Mouse (Mus musculus): Measurements from ENCODE around the gene Rhbg.

The Rhbg gene

DNA sequence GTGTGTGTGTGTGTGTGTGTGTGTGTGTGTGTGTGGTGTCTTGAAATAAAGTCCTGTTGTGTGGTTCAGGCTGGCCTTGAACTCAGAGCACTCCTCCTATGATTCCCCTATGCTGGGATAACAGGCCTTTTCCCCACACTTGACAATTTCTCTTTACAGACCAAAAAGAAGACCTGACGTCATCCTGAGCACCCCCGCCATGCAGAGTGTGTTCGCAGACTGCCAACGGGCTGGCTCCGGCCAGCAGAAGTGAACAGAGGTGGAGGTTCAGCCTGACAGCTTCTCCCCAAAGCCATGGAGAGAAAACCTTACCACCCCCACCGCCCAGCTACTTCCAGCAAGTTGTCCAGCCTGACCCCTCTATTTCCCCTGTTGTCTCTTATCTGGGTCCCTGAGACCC, 25.0 kb downstream of the Rhbg start:
- no peak for DNase-seq (ENCODE audit: low spot score in 2 of 2)

DNA sequence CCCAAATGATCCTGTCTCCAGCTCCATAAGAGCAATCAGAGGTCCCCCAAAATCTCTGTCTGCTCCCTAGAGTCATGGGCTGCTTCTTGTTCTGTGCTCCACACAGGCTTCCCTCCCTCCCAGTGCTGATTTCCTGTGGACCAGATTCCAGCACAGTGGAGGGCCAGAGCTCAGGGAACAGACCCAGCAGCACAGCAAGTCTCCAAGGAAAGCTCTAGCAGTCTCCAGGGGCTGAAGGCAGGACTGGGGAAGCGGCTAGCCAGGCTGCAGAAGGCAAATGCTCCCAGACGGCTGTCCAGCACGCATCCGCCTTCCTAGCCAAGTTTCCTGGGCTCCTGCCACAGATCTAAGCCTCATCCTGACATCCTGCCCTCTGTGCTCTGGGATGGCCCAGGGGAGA, 25.6 kb downstream of the Rhbg start:
- DNase-seq (ENCODE audit: low spot score in 2 of 2), result no peak

DNA sequence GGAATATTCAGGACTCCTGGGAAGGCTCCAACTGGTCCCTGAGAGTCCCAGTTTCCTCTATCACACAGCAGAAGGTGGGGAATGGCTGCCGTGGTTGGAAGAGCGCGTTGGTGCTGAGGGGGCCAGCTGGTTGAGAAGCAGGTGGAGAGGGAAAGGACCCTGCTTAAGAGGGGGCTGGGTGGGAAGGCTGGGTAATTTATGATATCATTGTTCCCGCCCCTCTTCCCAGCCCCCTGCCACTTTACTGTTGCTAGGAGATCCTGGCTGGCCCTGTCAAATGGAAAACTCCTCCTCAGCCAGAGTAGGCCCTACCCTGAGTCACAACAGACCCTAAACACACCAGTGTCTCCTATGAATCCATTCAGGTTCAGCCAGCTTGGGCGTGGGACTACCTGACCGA, 26.5 kb downstream of the Rhbg start:
- no peak for DNase-seq (ENCODE audit: low spot score in 2 of 2)

DNA sequence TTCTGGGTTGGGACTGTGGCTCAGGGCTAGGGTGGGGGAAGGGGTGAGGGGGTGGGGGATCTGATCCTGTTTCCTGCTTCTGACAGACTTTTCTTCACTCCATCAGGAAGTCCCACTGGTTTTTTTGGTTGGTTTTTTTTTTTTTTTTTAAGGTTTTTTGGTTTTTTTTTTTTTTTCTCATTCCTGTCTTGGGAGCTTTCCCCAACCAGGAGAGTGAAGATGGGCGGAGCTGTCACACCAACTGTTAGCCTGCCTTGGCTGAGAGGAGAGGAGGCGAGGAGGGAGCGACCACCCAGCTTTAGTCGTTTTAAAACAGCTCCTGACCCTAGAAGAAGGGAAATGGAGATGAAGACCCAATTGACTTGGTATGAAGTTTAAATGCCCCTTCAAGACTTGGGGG, 27.2 kb downstream of the Rhbg start:
- no peak for DNase-seq (ENCODE audit: low spot score in 2 of 2)

DNA sequence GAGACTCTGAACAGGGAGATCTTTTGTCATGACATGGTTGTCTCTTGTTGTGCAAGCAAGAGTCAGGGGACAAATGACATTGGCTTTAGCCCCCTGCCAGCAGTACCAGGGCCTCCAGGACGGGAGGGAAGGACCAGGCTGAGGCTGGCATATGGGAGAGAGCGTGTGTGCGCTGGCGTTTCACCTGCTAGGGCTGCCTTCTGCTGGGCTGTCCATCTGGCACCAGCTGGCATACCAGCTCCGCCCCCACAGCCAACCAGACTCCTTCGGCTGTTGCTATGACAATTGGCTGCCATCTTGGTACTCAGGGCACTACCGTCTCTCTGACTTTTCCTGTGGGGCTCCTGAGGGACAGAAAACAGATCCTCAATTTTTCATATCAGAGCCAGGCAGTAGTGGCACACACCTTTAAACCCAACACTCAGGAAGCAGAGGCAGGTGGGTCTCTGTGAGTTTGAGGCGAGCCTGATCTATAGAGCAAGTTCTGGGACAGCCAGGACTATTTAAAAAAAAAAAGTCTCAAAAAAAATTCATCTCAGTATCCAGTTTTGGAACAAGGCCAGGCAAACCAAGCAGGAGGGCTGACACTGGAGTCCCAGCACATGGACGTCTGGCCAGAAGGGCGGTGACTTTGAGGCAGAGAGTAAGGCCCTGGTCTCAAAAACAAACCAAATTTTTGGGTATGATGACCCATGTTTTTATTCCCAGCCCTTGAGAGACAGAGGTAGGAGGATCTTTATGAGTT, 28.2 kb downstream of the Rhbg start:
- DNase-seq (ENCODE audit: low spot score in 2 of 2), result no peak

DNA sequence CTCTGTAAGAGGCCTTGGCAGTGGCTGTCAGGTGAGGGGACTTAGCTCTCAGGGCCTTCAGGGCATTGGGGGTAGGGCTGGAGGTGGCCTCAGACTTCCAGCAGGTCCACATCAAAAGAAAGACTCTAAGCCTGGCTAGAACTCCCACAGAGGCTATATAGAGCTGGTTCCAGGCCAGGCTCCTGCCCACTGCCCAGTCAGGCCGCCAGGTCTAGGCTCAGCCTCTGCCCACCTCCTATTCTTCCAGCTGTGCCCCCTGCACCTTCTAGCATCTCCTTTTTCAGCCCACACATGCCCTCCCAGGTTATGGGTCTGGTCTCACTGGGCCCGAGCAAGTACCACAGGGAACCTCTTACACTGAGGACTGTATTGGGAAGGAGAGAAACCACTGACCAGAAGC, 29.6 kb downstream of the Rhbg start:
- DNase-seq (ENCODE audit: low spot score in 2 of 2), result no peak

DNA sequence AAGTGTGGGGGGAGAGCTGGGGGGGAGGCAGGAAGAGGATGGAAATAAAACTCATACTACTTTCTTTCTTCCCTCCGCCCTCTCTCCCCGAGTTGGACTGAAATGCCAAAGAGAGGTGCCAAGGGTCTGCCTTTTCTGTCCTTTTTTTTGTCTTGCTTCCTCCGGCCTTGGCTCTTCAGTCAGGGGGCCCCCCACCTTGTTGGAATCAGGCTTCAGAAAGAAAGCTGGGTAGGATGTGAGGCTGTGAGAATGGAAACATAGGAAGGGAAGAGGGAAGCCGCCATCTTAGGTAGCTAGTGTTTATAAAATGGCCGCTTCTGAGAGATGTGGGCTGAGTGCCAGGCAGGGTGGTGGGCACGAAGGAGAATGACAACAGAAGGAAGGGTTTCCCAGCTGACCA, 32.1 kb downstream of the Rhbg start:
- no peak for DNase-seq (ENCODE audit: low spot score in 2 of 2)

DNA sequence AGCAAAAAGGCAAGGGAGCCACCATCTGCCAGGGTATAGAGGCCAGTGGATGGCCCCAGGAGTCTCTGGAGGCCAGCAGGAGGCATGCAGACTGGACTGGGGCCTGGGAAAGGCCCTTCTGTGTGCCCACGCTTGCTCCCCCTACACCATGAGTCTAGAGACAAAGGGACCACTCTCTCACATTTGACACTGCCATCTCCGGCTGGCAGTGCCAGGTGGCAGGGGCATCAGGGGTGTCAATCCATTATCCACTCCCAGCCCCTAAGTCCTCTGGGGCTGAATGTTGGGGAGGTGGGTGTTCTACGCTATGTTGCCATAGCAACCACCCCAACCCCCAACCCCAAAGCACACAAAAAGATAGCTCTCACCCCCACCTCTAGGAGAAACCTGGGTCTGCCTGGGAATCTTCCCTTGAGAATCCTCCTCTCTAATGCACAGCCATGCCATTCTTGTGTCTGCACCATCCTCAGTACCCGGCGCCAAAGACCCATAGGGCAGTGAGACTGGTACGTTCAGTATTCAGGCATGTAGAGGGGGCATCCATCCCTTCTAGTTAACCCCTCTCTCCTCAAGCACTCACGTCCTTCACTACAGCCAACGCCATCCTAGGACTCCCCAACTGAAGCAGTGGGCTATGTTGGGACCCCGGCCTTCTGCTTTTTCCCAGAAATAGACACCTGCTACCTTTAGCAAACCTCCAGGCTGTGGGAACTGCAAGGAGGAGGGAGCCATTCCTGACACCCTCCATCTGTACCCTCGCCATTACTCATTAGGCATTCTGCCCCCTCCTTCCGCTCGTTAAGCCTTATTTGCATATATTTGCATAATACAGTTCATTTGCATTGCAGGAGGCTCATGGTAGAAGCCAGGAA, 32.8 kb downstream of the Rhbg start:
- DNase-seq (ENCODE audit: low spot score in 2 of 2), result no peak

DNA sequence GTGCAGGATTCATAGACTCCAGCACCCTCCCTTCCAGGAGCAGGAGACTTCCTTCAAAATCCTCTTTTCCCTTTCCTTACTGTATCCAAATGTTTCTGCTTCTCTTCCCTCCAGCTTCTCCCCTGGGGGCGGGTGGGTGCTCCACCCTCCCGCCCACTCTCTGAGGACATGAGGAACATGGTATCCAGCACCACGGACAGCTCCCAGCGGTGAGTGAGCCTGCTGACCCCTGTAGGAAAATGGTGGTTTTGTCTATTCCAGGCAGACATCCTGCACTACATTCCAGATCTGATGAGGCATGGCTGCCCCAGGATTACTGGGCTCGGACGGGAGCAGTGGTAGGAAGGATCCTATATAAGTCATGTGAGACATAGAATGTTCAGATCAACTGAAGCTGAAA, 33.7 kb downstream of the Rhbg start:
- DNase-seq (ENCODE audit: low spot score in 2 of 2), result no peak

DNA sequence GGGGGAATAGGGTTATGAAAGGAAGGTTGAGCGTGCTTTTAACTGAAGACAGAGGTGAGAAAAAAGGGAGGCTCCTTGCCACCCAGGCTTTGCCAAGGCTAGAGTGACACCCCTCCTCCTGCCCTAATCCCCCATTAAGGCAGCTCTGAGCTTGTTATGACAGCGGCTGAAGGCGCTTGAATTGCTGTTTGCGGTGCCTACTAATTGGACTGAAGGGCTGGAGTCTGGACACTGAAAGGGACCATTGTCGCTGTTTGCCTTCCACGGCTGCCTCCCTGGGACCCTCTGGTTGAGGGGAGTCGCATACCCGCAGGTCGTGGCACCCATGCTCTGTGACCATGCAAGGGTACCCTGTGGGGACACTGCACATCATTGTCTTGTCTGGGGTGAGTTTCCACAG, 34.6 kb downstream of the Rhbg start:
- no peak for DNase-seq (ENCODE audit: low spot score in 2 of 2)

DNA sequence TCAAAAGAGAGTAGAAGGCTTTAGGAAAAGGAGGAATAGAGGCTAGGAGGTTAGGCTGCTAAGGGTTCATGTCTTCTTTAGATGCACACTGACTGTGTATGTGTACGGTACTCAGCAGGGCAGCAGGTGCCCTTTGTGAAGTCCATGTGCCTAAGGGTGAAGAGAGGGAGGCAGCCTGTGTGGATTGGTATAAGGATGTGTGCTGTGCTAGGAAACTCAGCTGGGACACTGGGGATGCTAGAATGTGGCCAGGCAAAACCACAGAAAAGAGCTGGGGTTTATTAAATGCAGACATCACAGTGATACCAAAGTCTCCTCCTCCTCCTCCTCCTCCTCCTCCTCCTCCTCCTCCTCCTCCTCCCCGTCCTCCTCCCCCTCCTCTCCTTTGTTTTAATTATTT, 36.8 kb downstream of the Rhbg start:
- no peak for DNase-seq (ENCODE audit: low spot score in 2 of 2)

DNA sequence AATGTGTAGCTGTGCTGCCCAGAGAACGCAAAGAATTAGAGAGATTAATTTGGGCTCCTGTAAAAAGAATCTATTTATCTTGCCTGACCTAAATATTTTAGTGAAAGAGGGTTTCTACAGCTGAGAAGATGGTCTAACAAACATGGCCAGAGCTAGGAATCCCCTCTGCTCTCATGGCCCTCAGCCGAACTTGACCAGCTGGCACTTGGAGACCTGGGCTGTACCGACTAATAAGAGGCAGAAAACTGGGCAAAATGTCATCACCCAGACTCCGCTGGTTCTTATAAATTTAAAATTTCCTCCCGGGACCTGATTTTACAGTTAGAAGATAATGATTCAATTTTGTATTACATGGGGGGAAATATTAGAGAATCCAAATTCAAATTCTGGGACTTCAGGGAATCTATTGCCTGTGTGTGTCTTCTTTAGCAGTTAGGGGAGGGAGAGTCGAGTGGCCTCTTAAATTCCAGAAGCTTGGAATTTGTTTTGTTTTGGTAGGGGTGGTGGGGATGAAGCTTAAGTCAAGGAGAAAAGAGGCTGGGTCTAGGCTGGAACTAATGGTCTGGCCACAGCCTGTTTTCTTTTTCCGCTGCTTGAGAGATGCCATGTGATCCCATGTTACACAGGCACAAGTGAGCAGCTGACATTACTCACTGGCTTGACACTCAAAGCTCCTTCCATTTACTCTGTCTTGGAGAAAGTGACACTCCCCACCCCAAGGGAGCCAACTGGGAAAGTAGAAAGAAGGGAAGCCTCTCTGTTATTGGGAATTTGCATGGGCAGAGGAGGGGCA, 37.8 kb downstream of the Rhbg start:
- DNase-seq (ENCODE audit: low spot score in 2 of 2), result no peak

DNA sequence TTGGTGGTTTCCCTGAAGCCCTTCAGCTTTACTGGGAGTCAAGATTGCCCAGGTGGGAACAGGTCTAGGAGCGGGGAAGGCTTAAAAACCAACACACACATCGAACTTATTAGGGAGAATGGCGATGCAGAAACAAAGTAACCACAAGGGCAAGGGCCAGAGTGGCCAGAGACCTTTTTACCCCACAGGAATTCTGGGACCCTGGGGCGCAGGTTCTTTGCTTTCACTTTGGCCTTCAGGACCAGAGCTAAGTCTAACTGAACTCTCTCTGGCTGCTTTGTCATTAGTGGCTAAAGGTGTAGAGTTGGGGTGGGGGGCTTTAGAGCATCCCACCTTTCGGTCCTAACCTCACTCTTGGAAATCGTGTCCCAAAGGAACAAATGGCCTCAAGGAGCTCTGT, 38.4 kb downstream of the Rhbg start:
- no peak for DNase-seq (ENCODE audit: low spot score in 2 of 2)

DNA sequence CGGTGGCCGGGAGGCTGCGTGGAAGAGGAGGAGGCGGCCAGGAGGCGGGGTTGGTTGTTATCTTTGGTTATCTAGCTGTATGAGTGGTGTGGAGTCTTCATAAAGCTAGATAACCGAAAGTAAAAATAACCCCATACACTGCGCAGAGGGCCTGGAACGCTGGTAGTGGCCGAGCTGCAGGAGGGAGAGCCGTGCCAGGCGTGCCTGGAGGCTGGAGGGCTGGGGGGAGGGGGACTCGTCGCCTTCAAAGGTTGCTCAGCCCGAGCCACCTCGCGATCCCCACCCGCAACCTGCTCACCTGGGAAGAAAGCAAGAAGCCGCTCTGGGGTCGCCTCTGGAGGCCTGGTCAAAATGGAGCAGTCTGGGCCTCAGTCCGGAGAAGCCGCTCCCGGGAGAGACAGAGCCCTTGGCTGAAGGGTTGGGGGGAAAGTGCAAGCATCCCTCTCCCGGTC, 38.9 kb downstream of the Rhbg start:
- DNase-seq (ENCODE audit: low spot score in 2 of 2), result no peak

DNA sequence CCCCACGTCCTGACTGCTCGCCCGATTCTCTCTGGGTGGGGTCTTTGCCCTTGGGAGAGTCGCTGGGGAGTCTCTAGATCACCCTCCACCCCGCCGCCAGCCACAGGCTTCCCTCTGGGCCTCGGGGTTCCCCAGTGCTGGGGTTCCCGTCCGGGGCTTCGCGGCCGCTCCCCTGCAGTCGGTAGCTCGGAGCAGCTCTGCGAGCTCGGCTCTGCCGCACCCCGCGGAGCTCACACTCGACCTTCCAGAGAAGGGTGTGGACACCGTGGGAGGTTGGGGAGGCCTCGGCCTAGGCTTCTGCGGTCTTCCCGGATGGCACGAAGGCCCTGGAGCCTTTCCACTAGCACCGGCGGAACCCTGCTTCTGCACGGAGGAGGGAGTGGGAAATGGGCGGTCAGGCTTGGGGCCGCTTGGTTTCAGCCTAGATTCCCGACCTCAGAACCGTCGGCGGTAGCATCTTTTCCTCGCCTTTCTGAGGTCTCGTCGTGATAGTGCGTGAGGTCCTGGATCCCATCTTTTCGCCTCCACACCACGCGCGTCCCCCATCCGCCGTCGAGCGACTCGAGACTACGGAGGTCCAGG, 39.4 kb downstream of the Rhbg start:
- DNase-seq (ENCODE audit: low spot score in 2 of 2), result no peak

DNA sequence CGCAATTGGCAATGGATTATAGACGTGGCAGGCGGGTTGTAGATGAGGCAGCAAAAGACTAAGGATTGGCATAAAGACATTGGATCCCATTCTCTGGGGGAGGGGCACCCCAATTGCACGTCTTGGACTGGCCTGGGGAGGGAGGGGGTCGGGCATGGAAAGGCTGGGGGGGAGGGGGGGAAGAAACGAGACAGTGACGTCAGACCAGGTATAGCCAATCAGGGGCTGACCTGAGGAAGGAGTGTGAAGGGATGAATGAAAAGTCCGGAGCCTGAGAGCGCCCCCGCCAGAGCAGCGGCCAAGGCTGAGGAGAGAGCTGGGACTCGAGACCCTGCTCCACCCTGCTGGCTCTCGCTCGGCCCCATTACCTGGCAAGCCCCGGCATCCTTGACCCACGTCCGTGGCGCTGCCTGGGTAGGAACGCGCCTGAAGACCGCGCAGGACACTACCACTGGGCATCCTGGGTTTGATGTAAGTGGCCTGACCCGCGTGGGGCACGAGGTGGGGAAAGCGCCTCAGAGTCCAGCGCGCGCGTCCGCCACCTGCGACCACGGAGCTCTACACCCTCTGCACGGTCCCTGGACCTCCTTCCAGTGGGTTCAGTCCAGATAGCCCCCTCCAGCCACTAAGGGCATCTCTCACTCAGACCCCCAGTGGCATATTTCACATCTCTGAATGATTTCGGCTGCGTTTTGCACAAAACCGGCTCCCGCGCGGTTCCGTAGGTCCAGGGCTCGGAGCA, 40.1 kb downstream of the Rhbg start:
- DNase-seq (ENCODE audit: low spot score in 2 of 2), result no peak

DNA sequence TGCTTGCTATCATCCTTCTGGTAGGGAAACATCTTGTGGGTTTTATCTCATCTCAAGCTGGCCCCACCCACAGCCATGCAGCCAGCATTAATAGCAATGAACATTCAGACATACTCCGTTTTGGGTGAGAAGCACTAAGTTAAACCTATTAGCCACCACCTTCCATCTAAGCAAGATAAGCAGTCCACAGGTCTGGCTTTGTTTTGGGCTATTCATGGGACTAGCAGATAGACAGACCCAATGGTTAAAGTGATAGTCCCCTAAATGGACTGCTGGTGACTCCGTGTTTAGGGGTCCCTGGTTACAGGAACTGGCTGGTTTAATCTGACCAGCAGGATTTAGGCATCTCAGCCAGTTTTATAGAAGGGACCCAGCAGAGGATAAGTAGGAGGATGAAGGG, 41.5 kb downstream of the Rhbg start:
- DNase-seq (ENCODE audit: low spot score in 2 of 2), result no peak

DNA sequence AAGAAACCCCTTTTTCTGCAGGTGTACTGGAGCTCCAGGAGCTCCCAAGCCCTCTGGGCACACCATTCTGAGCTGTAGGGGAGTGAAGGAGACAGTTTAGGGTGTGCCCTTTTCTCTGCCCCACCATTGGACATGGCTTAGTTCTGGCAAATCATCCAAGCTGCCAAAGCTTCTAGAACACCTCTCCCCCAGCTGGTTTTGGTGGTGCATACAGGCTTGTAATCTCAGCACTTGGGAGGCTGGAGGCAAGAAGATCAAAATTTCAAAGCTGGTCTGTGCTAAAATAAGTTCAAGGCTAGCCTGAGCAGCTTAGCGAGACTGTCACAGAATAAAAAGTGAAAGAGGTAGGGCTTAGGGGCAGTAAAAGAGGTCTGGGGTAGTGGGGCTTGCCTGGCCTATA, 42.2 kb downstream of the Rhbg start:
- no peak for DNase-seq (ENCODE audit: low spot score in 2 of 2)

DNA sequence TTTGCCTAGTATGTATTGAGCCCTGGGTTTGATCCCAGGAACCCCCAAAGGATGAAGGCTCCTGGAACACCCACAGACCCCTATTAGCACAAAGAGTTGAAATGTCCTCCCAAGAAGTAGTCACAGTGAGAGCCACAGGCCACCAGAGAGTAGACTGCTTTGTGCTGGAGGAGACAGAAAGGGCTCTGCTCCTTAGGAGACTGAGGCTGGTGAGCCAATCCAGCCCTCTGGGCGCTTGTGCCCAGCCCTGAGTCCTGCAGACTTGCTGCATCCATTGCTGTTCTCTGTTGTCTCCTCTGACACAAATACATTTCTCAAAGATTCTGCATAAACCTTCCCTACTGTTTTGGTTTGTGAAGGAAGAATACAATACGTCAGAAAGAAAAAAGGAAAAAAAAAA, 43.6 kb downstream of the Rhbg start:
- no peak for DNase-seq (ENCODE audit: low spot score in 2 of 2)

DNA sequence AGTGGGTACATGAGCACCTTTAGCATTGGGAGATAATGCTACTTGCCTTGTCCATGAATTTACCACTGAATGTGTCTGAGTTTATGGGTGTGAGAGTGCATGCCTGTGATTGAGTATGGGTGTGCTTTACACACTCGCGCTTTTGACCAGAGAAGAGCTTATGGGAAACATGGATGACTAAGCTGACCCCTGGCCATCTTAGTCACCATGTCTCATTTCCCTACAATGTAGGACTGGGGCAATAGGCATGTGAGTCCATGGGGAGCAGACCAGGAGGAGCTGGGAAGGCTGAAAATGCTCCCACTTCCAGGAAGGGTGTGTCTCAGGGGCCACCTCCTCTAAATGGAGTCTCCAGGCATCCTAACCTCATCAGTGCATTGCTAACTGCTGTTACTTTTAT, 44.4 kb downstream of the Rhbg start:
- no peak for DNase-seq (ENCODE audit: low spot score in 2 of 2)

DNA sequence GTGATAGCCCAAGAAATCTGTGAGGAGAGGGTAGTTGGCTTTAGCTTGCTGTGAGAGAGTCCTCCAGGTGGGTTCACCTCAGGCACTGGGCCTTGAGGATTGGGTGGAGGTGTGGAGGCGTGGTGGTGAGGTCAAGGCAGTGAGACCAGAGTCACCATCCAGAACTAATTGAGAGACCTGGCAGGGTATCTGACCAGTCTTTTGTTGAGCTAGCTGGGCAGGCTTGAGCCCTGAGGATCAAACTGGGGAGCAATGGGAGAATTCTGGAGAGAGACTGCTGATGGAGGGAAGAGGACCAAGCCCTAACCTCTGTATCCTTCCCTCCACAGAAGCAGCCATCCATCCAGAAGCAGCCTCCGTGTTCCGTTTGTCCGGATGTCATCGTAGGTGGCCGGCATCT, 45.2 kb downstream of the Rhbg start:
- DNase-seq (ENCODE audit: low spot score in 2 of 2), result no peak

Measured in frontal cortex, postnatal 25 days (tissue).